Mouse (Mus musculus) testis, adult 2 months (tissue): ENCODE data around the gene Gm10647.
"Not testable (repeated sequence)": the region's sequence is repeated elsewhere in the genome, so short reads cannot be mapped to it uniquely, and the experiment has no call there.

ENCODE experiments used
- CTCF ChIP-seq: fragments of 200-500 bp; IDR thresholded peaks from 2 replicates; pipeline ENCODE4 v1.5.1; 2012; ENCODE audit warnings: low read depth, mild to moderate bottlenecking, inconsistent platforms, low read length, moderate library complexity; ENCODE audit not compliant: control insufficient read depth, insufficient read depth, insufficient replicate concordance
- POLR2A ChIP-seq: fragments of 200-500 bp; IDR thresholded peaks from 2 replicates; pipeline ENCODE4 v1.6.1; 2012; ENCODE audit warnings: low read depth, mild to moderate bottlenecking, inconsistent platforms, low read length, moderate library complexity; ENCODE audit not compliant: control insufficient read depth

DNA sequence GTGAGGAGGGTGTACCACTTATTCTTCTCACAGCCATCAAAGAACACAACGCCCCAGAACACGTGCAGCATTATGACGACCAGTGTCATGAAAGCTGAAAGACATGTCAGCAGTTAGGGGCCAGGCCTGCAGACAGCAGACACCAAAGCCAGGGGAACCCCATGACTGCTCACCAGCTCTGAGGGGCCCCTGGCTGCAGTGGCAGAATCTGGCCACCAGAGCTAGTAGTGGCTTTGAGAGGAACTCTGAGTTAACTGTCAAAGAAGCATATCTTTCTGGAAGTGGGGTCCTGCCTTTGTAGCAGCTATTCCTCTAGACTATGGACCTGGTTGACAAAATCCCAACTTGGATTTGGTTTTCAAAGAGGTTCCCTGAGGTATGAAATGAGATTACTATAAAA lies 12.3 kb upstream of the Gm10647 start:
- TF ChIP-seq CTCF, POLR2A: not testable (repeated sequence)
